Mouse (Mus musculus): ENCODE data around the gene Prl6a1. TPM values are rescaled to one million over a fixed set of nuclear protein-coding genes. Genes with fewer than 3 reads are reported as not detected.

The Prl6a1 gene
- not detected for polyA plus RNA-seq (2015; fragmentation: Illumina TruSeq; extraction: RNeasy Lipid Tissue Mini Kit (QIAGEN cat#74804); ENCODE audit: insufficient read depth, low read depth, low replicate concordance)

DNA sequence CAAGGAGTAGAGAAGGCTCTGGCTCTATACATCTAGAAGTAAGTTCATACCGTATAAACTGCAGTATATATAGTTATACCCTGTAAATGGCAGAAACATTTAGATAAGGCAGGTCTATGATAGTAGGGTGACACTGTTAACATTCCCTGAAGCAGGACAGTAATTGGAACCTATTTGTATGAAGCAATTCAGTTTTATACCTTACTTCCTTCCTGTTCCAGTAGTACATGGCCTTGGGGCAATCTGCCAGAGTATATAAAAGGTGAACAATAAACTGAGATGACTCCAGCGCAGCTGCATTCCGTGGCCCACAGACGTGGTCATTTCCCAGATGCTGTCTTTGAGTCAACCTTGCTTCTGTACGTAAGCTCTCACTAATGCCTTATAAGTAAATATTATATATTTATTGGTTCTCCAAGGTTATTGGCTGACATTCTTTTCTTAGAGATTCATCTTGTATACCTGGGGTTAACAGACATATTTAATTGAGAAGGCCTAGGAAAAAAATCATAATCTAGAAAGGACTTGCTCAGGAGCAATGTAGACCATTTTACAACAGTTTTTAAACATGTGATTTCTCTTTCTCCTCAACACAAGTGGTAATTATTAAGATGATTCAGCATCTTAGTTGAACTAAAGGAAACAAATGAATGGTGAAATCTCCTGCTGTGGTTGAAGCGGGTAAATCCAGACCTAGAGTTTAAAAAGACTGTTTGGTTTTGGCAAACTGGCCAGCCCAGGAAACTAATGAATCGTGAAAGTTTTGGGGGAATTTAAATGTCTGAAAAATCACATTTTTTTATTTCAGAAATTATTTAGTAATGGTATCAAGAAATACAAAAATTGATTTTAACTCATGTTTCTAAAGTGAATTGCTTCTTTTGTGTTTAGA is at the start of gene Prl6a1:
Gene Prl6a1, plus strand, starts transcription at position 294 of the 892 bp plus-strand sequence.

DNA sequence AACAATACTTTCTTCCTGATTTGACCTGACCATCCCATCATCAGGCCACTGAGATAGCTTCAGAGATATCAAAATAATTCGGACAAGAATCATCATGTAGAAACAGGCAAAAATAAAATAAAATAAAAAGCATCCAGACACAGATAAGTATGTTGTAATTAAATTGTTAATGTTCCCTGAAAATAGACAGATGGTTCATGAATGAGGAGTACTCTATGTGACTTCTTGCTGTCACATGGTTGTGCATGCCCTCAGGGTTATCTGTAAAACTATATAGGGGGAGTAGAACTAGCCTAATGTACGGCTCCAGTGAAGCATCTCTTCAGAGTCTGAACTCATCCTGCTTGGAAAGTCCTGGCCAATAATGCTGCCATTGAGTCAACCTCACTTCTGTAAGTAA is 32.9 kb downstream of the Prl6a1 start, which contains the start of gene Prl8a2:
Gene Prl8a2, plus strand, starts transcription at position 301 of the 400 bp plus-strand sequence.

Other genes with a start within 250 kb of the Prl6a1 start
- not detected for gene Prl3d1, start 218.4 kb upstream of the Prl6a1 start, polyA plus RNA-seq (2015; fragmentation: Illumina TruSeq; extraction: RNeasy Lipid Tissue Mini Kit (QIAGEN cat#74804); ENCODE audit: insufficient read depth, low read depth, low replicate concordance)
- gene Prl3d2, start 190.9 kb upstream of the Prl6a1 start, polyA plus RNA-seq (2015; fragmentation: Illumina TruSeq; extraction: RNeasy Lipid Tissue Mini Kit (QIAGEN cat#74804); ENCODE audit: insufficient read depth, low read depth, low replicate concordance) = not detected
- not detected for gene Prl3d3, start 155.8 kb upstream of the Prl6a1 start, polyA plus RNA-seq (2015; fragmentation: Illumina TruSeq; extraction: RNeasy Lipid Tissue Mini Kit (QIAGEN cat#74804); ENCODE audit: insufficient read depth, low read depth, low replicate concordance)
- not detected for gene Prl3c1, start 116.0 kb upstream of the Prl6a1 start, polyA plus RNA-seq (2015; fragmentation: Illumina TruSeq; extraction: RNeasy Lipid Tissue Mini Kit (QIAGEN cat#74804); ENCODE audit: insufficient read depth, low read depth, low replicate concordance)
- gene Prl3b1, start 70.8 kb upstream of the Prl6a1 start, polyA plus RNA-seq (2015; fragmentation: Illumina TruSeq; extraction: RNeasy Lipid Tissue Mini Kit (QIAGEN cat#74804); ENCODE audit: insufficient read depth, low read depth, low replicate concordance) = not detected
- not detected for gene Prl3a1, start 53.2 kb upstream of the Prl6a1 start, polyA plus RNA-seq (2015; fragmentation: Illumina TruSeq; extraction: RNeasy Lipid Tissue Mini Kit (QIAGEN cat#74804); ENCODE audit: insufficient read depth, low read depth, low replicate concordance)
- not detected for gene Prl8a2, start 33.0 kb downstream of the Prl6a1 start, polyA plus RNA-seq (2015; fragmentation: Illumina TruSeq; extraction: RNeasy Lipid Tissue Mini Kit (QIAGEN cat#74804); ENCODE audit: insufficient read depth, low read depth, low replicate concordance)
- gene Prl2b1, start 78.2 kb downstream of the Prl6a1 start, polyA plus RNA-seq (2015; fragmentation: Illumina TruSeq; extraction: RNeasy Lipid Tissue Mini Kit (QIAGEN cat#74804); ENCODE audit: insufficient read depth, low read depth, low replicate concordance) = not detected
- gene Prl8a6, start 126.1 kb downstream of the Prl6a1 start, polyA plus RNA-seq (2015; fragmentation: Illumina TruSeq; extraction: RNeasy Lipid Tissue Mini Kit (QIAGEN cat#74804); ENCODE audit: insufficient read depth, low read depth, low replicate concordance) = not detected
- gene Prl8a8, start 200.6 kb downstream of the Prl6a1 start, polyA plus RNA-seq (2015; fragmentation: Illumina TruSeq; extraction: RNeasy Lipid Tissue Mini Kit (QIAGEN cat#74804); ENCODE audit: insufficient read depth, low read depth, low replicate concordance) = not detected

All from pancreas, adult 10 weeks (tissue).